Mouse (Mus musculus): ENCODE measurements around the gene Capn11. TPM values are rescaled to one million over a fixed set of nuclear protein-coding genes. Genes with fewer than 3 reads are reported as not detected.

The Capn11 gene
- polyA plus RNA-seq, 1 experiment from 2014 or later: 0.12 TPM

DNA sequence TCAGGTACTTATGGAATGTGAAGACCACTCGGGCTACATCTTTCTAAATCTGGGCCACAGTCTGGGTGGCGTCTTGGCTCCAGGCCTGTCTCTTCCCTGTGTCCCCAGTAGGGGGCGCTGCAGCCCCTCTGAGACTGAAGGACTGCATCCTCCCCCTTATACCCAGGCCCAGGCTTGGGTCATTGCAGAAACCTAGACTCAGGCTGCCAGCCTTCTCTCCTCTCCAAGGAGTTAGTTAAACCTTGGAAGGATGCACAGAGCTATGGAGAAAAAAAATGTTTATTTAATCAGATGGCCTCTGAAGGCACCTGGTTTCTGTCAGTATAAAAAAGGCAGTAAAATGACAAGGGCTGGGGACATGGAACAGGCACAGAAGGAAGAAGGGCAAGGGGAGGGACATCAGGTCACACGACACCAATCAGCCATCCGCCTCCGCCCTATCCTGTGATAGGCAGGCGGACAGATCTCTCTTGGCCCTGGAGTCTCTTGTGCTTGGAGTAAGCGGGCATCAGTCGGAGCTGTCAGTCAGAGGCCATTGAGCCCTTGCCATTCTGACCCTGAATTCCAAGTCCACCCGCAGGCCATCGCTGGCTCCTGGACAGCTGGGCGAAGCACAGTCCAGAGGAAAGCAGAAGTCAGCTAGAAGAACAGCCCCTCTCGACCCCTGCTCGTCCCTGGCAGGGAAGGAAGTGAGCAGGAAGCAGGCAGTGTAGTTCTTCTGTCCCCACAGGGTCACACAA is 74.0 kb downstream of the Capn11 start:
- H3K9me3 ChIP-seq (ENCODE audit: control insufficient read depth, low read length): no peaks in the 10 kb centered on the region
- peak overlapping the region; percentile 44 for H3K4me2 ChIP-seq (ENCODE audit: low read length)
- H3K27ac ChIP-seq (replicated peaks in 1 of 2; ENCODE audit: control insufficient read depth in 1 of 2, insufficient read depth in 1 of 2, low read depth in 2 of 2, low read length in 2 of 2): peak overlapping the region; percentile 90 to 97
- H3K27me3 ChIP-seq (ENCODE audit: control insufficient read depth, insufficient read depth, low read length): no peaks in the 10 kb centered on the region
- peak overlapping the region in 1 of 2 experiments; percentile 10; a peak in 1 of 4 replicates for H3K4me3 ChIP-seq (ENCODE audit: control insufficient read depth in 1 of 2, insufficient read depth in 1 of 2, low read depth in 1 of 2, low read length in 2 of 2)
- ATAC-seq (ENCODE audit: insufficient number of reproducible peaks, insufficient read depth, low FRiP score, low read depth): peak; percentile 83
- H3K36me3 ChIP-seq (ENCODE audit: control insufficient read depth, insufficient read depth, low read length): peaks cover 39% of the 10 kb centered on the region
- H3K9ac ChIP-seq (ENCODE audit: low read length): peak overlapping the region; percentile 59
- peaks cover 22 to 40% of the 10 kb centered on the region in 2 experiments for H3K4me1 ChIP-seq (ENCODE audit: control insufficient read depth in 2 of 2, insufficient read depth in 2 of 2, low read length in 2 of 2)
- 5% methylated on average over 14 of the region's 14 CpGs for WGBS

GRCm38 (mm10) chr17:45584096-45584896 is 74.8 kb downstream of the Capn11 start:
- ATAC-seq (ENCODE audit: insufficient number of reproducible peaks, insufficient read depth, low FRiP score, low read depth): peak; percentile 72
- no peaks in the 10 kb centered on the region for H3K27me3 ChIP-seq (ENCODE audit: control insufficient read depth, insufficient read depth, low read length)
- H3K9me3 ChIP-seq (ENCODE audit: control insufficient read depth, low read length): no peaks in the 10 kb centered on the region
- H3K4me1 ChIP-seq (ENCODE audit: control insufficient read depth in 2 of 2, insufficient read depth in 2 of 2, low read length in 2 of 2): peaks cover 22 to 40% of the 10 kb centered on the region in 2 experiments
- peaks cover 31% of the 10 kb centered on the region for H3K36me3 ChIP-seq (ENCODE audit: control insufficient read depth, insufficient read depth, low read length)
- peak overlapping the region; percentile 90 to 97 for H3K27ac ChIP-seq (replicated peaks in 1 of 2; ENCODE audit: control insufficient read depth in 1 of 2, insufficient read depth in 1 of 2, low read depth in 2 of 2, low read length in 2 of 2)
- H3K4me2 ChIP-seq (ENCODE audit: low read length): peak overlapping the region; percentile 44
- 30% methylated on average over 12 of the region's 12 CpGs for WGBS
- peak overlapping the region; percentile 59 for H3K9ac ChIP-seq (ENCODE audit: low read length)
- peak overlapping the region in 1 of 2 experiments; percentile 10; a peak in 1 of 4 replicates for H3K4me3 ChIP-seq (ENCODE audit: control insufficient read depth in 1 of 2, insufficient read depth in 1 of 2, low read depth in 1 of 2, low read length in 2 of 2)

- Histone ChIP-seq H3K4me3 (ENCODE audit: control insufficient read depth in 1 of 2, insufficient read depth in 1 of 2, low read depth in 1 of 2, low read length in 2 of 2) (no peak overlapping the region), H3K27ac (replicated peaks in 1 of 2; ENCODE audit: control insufficient read depth in 1 of 2, insufficient read depth in 1 of 2, low read depth in 2 of 2, low read length in 2 of 2) (peak overlapping the region; percentile 12 to 90; a peak in 2 of 4 replicates), H3K4me2 (ENCODE audit: low read length) (no peak overlapping the region), H3K36me3 (ENCODE audit: control insufficient read depth, insufficient read depth, low read length) (peaks cover 18% of the 10 kb centered on the region), H3K27me3 (ENCODE audit: control insufficient read depth, insufficient read depth, low read length) (no peaks in the 10 kb centered on the region), H3K9ac (ENCODE audit: low read length) (no peak overlapping the region), H3K9me3 (ENCODE audit: control insufficient read depth, low read length) (no peaks in the 10 kb centered on the region), H3K4me1 (ENCODE audit: control insufficient read depth in 2 of 2, insufficient read depth in 2 of 2, low read length in 2 of 2) (peaks cover 29 to 48% of the 10 kb centered on the region in 2 experiments)
- ATAC-seq (ENCODE audit: insufficient number of reproducible peaks, insufficient read depth, low FRiP score, low read depth): no peak
- 68% methylated on average over 6 of the region's 6 CpGs for WGBS
Measured at GRCm38 (mm10) chr17:45582715-45583355, 76.3 kb downstream of the Capn11 start.

DNA sequence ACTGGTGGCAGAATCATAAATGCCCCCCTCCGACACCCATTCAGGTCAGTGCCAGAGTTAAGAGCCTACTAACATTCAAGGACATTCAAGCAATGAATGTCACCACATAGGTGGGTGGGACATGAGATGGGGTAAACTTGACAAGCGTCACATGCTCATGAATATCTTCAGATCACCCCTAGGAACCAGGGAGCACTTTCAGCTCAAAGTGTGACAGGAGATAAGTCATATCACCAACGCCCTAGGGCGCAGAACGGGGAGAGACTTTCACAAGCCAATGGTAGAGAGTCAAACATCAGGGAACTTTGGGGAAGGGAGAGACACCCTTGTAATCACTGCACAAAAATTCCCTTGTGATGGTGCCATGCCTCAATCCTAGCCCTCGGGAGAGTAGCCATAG is 76.9 kb downstream of the Capn11 start:
- Histone ChIP-seq H3K9me3 (ENCODE audit: control insufficient read depth, low read length) (no peaks in the 10 kb centered on the region), H3K4me2 (ENCODE audit: low read length) (no peak overlapping the region), H3K4me1 (ENCODE audit: control insufficient read depth in 2 of 2, insufficient read depth in 2 of 2, low read length in 2 of 2) (peaks cover 29 to 49% of the 10 kb centered on the region in 2 experiments), H3K9ac (ENCODE audit: low read length) (no peak overlapping the region), H3K27me3 (ENCODE audit: control insufficient read depth, insufficient read depth, low read length) (no peaks in the 10 kb centered on the region), H3K27ac (replicated peaks in 1 of 2; ENCODE audit: control insufficient read depth in 1 of 2, insufficient read depth in 1 of 2, low read depth in 2 of 2, low read length in 2 of 2) (no peak overlapping the region), H3K36me3 (ENCODE audit: control insufficient read depth, insufficient read depth, low read length) (peaks cover 11% of the 10 kb centered on the region), H3K4me3 (ENCODE audit: control insufficient read depth in 1 of 2, insufficient read depth in 1 of 2, low read depth in 1 of 2, low read length in 2 of 2) (no peak overlapping the region)
- 70% methylated on average over 6 of the region's 6 CpGs for WGBS
- no peak for ATAC-seq (ENCODE audit: insufficient number of reproducible peaks, insufficient read depth, low FRiP score, low read depth)

DNA sequence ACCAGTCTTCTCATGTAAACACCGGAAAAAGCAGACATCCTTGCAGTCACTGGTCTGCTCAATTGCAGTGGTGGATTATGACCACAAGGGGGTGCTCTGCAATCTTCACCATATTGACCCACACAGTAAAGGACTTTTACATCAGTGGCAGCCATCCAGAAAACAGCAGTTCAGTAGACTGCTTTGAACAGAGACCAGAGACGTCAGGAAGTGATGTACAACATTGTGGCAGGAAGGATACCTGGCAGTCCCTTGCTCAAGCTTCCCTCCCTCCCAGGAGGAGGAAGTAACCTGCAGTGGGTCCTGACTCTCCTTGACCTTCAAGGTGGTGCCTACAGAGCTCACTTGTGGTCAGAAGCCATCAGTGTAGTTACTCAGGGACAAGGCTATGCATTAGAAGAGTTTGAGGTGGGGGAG is 77.5 kb downstream of the Capn11 start:
- ATAC-seq (ENCODE audit: insufficient number of reproducible peaks, insufficient read depth, low FRiP score, low read depth): no peak
- 7% methylated on average over 2 of the region's 2 CpGs for WGBS
- H3K9ac ChIP-seq (ENCODE audit: low read length): no peak overlapping the region
- H3K4me2 ChIP-seq (ENCODE audit: low read length): no peak overlapping the region
- H3K36me3 ChIP-seq (ENCODE audit: control insufficient read depth, insufficient read depth, low read length): peaks cover 5% of the 10 kb centered on the region
- H3K27ac ChIP-seq (replicated peaks in 1 of 2; ENCODE audit: control insufficient read depth in 1 of 2, insufficient read depth in 1 of 2, low read depth in 2 of 2, low read length in 2 of 2): peak overlapping the region; percentile 30 to 65; a peak in 3 of 4 replicates
- no peaks in the 10 kb centered on the region for H3K9me3 ChIP-seq (ENCODE audit: control insufficient read depth, low read length)
- H3K27me3 ChIP-seq (ENCODE audit: control insufficient read depth, insufficient read depth, low read length): no peaks in the 10 kb centered on the region
- H3K4me1 ChIP-seq (ENCODE audit: control insufficient read depth in 2 of 2, insufficient read depth in 2 of 2, low read length in 2 of 2): peaks cover 29 to 49% of the 10 kb centered on the region in 2 experiments
- H3K4me3 ChIP-seq (ENCODE audit: control insufficient read depth in 1 of 2, insufficient read depth in 1 of 2, low read depth in 1 of 2, low read length in 2 of 2): no peak overlapping the region

DNA sequence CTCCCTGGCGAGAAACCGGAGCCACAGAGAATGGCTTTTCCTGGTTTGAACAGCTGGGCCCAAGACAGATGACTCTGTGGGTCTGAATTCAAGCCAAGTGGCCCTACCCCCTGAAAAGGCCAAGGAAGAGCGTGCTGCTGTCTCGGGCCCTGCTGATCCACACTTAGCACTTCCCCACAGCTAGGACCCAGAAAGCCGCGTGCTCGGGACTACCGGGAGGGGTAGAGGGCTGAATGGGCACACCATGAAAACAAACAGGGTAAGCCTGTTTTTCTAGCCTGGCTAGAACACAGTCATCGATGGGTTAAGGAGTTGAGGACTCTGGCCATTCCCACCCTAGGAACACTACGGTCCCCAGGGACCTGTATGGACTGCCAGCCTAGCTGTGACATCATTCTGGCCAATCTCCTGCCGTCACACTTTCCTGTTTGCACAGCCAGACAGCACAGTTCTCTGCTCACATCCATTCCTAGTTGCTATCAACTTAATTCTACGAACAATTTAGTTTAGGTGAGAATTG is 78.1 kb downstream of the Capn11 start:
- no peak for ATAC-seq (ENCODE audit: insufficient number of reproducible peaks, insufficient read depth, low FRiP score, low read depth)
- no peak overlapping the region for H3K4me2 ChIP-seq (ENCODE audit: low read length)
- no peaks in the 10 kb centered on the region for H3K27me3 ChIP-seq (ENCODE audit: control insufficient read depth, insufficient read depth, low read length)
- peak overlapping the region; percentile 54 to 65 for H3K27ac ChIP-seq (replicated peaks in 1 of 2; ENCODE audit: control insufficient read depth in 1 of 2, insufficient read depth in 1 of 2, low read depth in 2 of 2, low read length in 2 of 2)
- no peak overlapping the region for H3K4me3 ChIP-seq (ENCODE audit: control insufficient read depth in 1 of 2, insufficient read depth in 1 of 2, low read depth in 1 of 2, low read length in 2 of 2)
- H3K4me1 ChIP-seq (ENCODE audit: control insufficient read depth in 2 of 2, insufficient read depth in 2 of 2, low read length in 2 of 2): peaks cover 27 to 46% of the 10 kb centered on the region in 2 experiments
- 35% methylated on average over 12 of the region's 12 CpGs for WGBS
- H3K9me3 ChIP-seq (ENCODE audit: control insufficient read depth, low read length): no peaks in the 10 kb centered on the region
- H3K36me3 ChIP-seq (ENCODE audit: control insufficient read depth, insufficient read depth, low read length): no peaks in the 10 kb centered on the region; the same call in 1 of the 2 replicates
- no peak overlapping the region for H3K9ac ChIP-seq (ENCODE audit: low read length)

All from heart, embryonic 14.5 days (tissue).